Mouse (Mus musculus) lung, postnatal 0 days (tissue): ENCODE data around the gene Clec3b. TPM values are rescaled to one million over a fixed set of nuclear protein-coding genes. Genes with fewer than 3 reads are reported as not detected.

Experiments
- ATAC-seq: fragments of 200-750 bp; cut with Nextera tagmentation; 2 replicates; pipeline ENCODE4 v1.8.0; 2017; ENCODE audit warnings: moderate library complexity
- DNase-seq: peaks from one replicate; pipeline ENCODE4 v3.0.0-alpha.2; 2016; ENCODE audit warnings: low spot score
- H3K27ac ChIP-seq: fragments of 300-500 bp; sonication (generic); 2 replicates; pipeline ENCODE4 v1.5.1; 2014; ENCODE audit warnings: antibody characterized with exemption, mild to moderate bottlenecking, low read length, mixed read lengths
- H3K27me3 ChIP-seq: fragments of 300-500 bp; sonication (generic); replicated peaks from 2 replicates; pipeline ENCODE4 v1.6.1; 2014; ENCODE audit warnings: low read length, mixed read lengths; ENCODE audit not compliant: insufficient read depth
- H3K36me3 ChIP-seq: fragments of 300-500 bp; sonication (generic); 2 replicates; pipeline ENCODE4 v1.6.1; 2014; ENCODE audit warnings: low read length, mixed read lengths; ENCODE audit not compliant: insufficient read depth
- H3K4me1 ChIP-seq: fragments of 300-500 bp; sonication (generic); 2 replicates; pipeline ENCODE4 v1.6.1; 2014; ENCODE audit warnings: antibody characterized with exemption, low read depth, low read length, mixed read lengths; ENCODE audit not compliant: insufficient read depth
- H3K4me2 ChIP-seq: fragments of 300-500 bp; sonication (generic); replicated peaks from 2 replicates; pipeline ENCODE4 v1.6.1; 2014; ENCODE audit warnings: low read depth, mild to moderate bottlenecking, low read length, moderate library complexity, mixed read lengths
- H3K4me3 ChIP-seq: fragments of 300-500 bp; sonication (generic); 2 replicates; pipeline ENCODE4 v1.5.1; 2014; ENCODE audit warnings: low read depth, low read length
- H3K9ac ChIP-seq: fragments of 300-500 bp; sonication (generic); replicated peaks from 2 replicates; pipeline ENCODE4 v1.6.1; 2014; ENCODE audit warnings: low read depth, mild to moderate bottlenecking
- H3K9me3 ChIP-seq: fragments of 300-500 bp; sonication (generic); 2 replicates; pipeline ENCODE4 v1.6.1; 2016; ENCODE audit warnings: low read length, mixed read lengths
- CTCF ChIP-seq: IDR thresholded peaks from 2 replicates; pipeline ENCODE4 v1.5.1; 2016; ENCODE audit warnings: antibody characterized with exemption, mild to moderate bottlenecking
- EP300 ChIP-seq: IDR thresholded peaks from 2 replicates; pipeline ENCODE4 v1.6.1; 2016; ENCODE audit warnings: antibody characterized with exemption, mild to moderate bottlenecking, control low read depth
- WGBS: fragments of 180-500 bp; shearing (Covaris S2); extraction: QIAGEN DNeasy Blood & Tissue Kit; methylation state at CpG from one replicate; pipeline ENCODE4 v1.1.7; 2014; 5-methylcytosine and 5-hydroxymethylcytosine counted together
- polyA plus RNA-seq: library from polyadenylated mRNA; unstranded; fragments of >200 nt; fragmentation: Nextera tagmentation; extraction: Ambion mirVana; gene quantifications from 2 replicates; pipeline ENCODE4 v1.2.1, GENCODE M21; 2015

Clec3b gene
- polyA plus RNA-seq, 1 experiment from 2014 or later: 84.7 TPM

DNA sequence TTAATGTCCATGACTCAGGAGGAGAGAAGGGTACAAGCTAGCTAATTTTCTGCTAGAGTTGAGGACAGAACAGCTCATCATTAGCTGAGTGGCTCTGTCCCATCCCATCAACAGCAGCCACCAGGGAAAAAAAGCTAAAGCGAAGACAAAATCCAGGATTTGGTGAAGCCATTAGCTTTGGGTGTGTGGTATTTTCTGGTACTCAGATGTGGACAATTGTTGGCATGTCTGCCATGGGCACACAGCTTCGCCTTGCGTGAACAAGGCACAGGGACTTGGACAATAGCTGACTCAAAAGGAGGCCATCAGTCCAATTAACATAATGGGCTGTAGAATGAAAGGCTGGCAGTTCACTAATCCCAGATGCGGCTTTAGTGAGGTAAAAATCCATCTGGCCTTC is 23.6 kb downstream of the Clec3b start:
- ATAC-seq (no peak), DNase-seq (no peak)
- no peak overlapping the region for H3K9ac ChIP-seq
- no peaks in the 10 kb centered on the region for H3K9me3 ChIP-seq
- H3K27me3 ChIP-seq: no peaks in the 10 kb centered on the region
- no peaks in the 10 kb centered on the region for H3K36me3 ChIP-seq
- TF ChIP-seq CTCF (no peak), EP300 (no peak)
- 93% methylated on average over 4 of the region's 4 CpGs for WGBS
- H3K4me2 ChIP-seq: no peak overlapping the region
- H3K4me1 ChIP-seq: no peaks in the 10 kb centered on the region
- no peak overlapping the region for H3K4me3 ChIP-seq
- no peak overlapping the region for H3K27ac ChIP-seq

- Histone ChIP-seq H3K27me3 (no peaks in the 10 kb centered on the region), H3K4me1 (no peaks in the 10 kb centered on the region), H3K4me2 (no peak overlapping the region), H3K36me3 (no peaks in the 10 kb centered on the region), H3K27ac (no peak overlapping the region), H3K9me3 (no peaks in the 10 kb centered on the region), H3K9ac (no peak overlapping the region), H3K4me3 (no peak overlapping the region)
- TF ChIP-seq CTCF (no peak), EP300 (no peak)
- ATAC-seq (peak; percentile 71), DNase-seq (peak; percentile 74)
- WGBS: 68% methylated on average over 9 of the region's 9 CpGs
These were observed 26.8 kb downstream of the Clec3b start for GRCm38 (mm10) chr9:123177380-123178048.

GRCm38 (mm10) chr9:123180003-123180402 is 29.3 kb downstream of the Clec3b start:
- DNase-seq (no peak), ATAC-seq (no peak)

DNA sequence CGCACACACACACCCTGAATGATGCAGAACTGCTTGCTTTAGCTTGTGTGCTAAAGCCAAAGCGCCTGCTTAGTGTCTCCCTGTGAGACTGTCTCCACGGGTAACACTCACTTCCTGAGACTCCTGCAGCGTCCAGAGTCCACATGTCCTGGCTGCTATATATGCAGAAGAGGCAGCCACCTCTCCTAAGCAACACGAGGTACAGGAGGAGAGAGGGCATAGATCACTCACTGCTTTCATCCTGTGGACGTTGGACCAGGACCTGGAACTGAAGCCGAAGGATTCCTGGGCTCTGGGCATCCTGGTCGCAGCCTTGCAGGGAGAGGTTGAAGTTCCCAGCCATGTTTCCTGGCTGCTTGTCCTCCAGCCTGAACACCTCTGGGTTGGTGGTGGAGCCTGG is 32.5 kb downstream of the Clec3b start:
- no peak for ATAC-seq
- TF ChIP-seq CTCF: no peak
- no peak for TF ChIP-seq EP300

More at GRCm38 (mm10) chr9:123180003-123180402, 29.3 kb downstream of the Clec3b start:
- Histone ChIP-seq H3K27ac (no peak overlapping the region), H3K27me3 (no peaks in the 10 kb centered on the region), H3K4me1 (no peaks in the 10 kb centered on the region), H3K9me3 (no peaks in the 10 kb centered on the region), H3K9ac (no peak overlapping the region), H3K36me3 (no peaks in the 10 kb centered on the region), H3K4me3 (no peak overlapping the region), H3K4me2 (no peak overlapping the region)
- WGBS: 90% methylated on average over 6 of the region's 6 CpGs
- TF ChIP-seq CTCF: no peak
- no peak for TF ChIP-seq EP300

GRCm38 (mm10) chr9:123185546-123185945 is 34.8 kb downstream of the Clec3b start:
- DNase-seq (no peak), ATAC-seq (no peak)
- H3K36me3 ChIP-seq: no peaks in the 10 kb centered on the region
- H3K4me3 ChIP-seq: no peak overlapping the region
- no peaks in the 10 kb centered on the region for H3K9me3 ChIP-seq
- WGBS: 54% methylated on average over 2 of the region's 2 CpGs
- no peak overlapping the region for H3K4me2 ChIP-seq
- TF ChIP-seq EP300: no peak
- TF ChIP-seq CTCF: no peak
- H3K27me3 ChIP-seq: no peaks in the 10 kb centered on the region
- H3K4me1 ChIP-seq: no peaks in the 10 kb centered on the region
- no peak overlapping the region for H3K27ac ChIP-seq
- no peak overlapping the region for H3K9ac ChIP-seq

More for the DNA sequence above, 32.5 kb downstream of the Clec3b start:
- Histone ChIP-seq H3K4me3 (no peak overlapping the region), H3K9ac (no peak overlapping the region), H3K27me3 (no peaks in the 10 kb centered on the region), H3K9me3 (no peaks in the 10 kb centered on the region), H3K36me3 (no peaks in the 10 kb centered on the region), H3K4me1 (no peaks in the 10 kb centered on the region), H3K4me2 (no peak overlapping the region), H3K27ac (no peak overlapping the region)
- no peak for DNase-seq
- WGBS: 72% methylated on average over 8 of the region's 8 CpGs

DNA sequence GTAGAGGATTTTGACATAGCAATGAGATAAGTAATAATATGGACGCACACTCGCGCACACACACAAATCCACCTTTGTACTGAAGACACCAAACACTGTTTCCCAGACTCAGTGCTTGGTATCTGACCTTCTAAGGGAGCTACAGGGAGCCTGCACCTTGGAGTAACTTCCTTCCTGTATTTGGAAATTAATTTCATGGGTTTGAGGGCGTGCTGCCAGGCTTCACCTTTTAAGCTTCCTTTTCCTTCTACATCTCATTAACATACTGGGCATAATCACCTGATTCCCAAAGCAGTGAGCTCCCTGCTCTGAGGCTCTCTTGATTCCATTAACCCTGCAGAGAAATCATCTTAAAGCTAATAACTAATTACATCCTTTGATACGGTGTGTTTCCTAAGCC is 35.4 kb downstream of the Clec3b start:
- Histone ChIP-seq H3K4me3 (no peak overlapping the region), H3K4me2 (no peak overlapping the region), H3K9me3 (no peaks in the 10 kb centered on the region), H3K9ac (no peak overlapping the region), H3K36me3 (no peaks in the 10 kb centered on the region), H3K27ac (no peak overlapping the region), H3K27me3 (no peaks in the 10 kb centered on the region), H3K4me1 (no peaks in the 10 kb centered on the region)
- WGBS: 81% methylated on average over 5 of the region's 5 CpGs
- no peak for ATAC-seq
- DNase-seq: no peak
- TF ChIP-seq EP300 (no peak), CTCF (no peak)
